Mouse (Mus musculus) lung, adult 10 weeks (tissue): ENCODE results near the gene A930033H14Rik. TPM values are rescaled to one million over a fixed set of nuclear protein-coding genes. Genes with fewer than 3 reads are reported as not detected.

Experiments
- polyA plus RNA-seq: library from polyadenylated mRNA; stranded (reverse); fragments of 350-450 nt; fragmentation: Illumina TruSeq; extraction: RNeasy Lipid Tissue Mini Kit (QIAGEN cat#74804); gene quantifications from one replicate; pipeline ENCODE4 v1.2.3, GENCODE M21; 2014; ENCODE audit warnings: low read depth, low replicate concordance; ENCODE audit not compliant: insufficient read depth

The A930033H14Rik gene
- 0.17 TPM for polyA plus RNA-seq

DNA sequence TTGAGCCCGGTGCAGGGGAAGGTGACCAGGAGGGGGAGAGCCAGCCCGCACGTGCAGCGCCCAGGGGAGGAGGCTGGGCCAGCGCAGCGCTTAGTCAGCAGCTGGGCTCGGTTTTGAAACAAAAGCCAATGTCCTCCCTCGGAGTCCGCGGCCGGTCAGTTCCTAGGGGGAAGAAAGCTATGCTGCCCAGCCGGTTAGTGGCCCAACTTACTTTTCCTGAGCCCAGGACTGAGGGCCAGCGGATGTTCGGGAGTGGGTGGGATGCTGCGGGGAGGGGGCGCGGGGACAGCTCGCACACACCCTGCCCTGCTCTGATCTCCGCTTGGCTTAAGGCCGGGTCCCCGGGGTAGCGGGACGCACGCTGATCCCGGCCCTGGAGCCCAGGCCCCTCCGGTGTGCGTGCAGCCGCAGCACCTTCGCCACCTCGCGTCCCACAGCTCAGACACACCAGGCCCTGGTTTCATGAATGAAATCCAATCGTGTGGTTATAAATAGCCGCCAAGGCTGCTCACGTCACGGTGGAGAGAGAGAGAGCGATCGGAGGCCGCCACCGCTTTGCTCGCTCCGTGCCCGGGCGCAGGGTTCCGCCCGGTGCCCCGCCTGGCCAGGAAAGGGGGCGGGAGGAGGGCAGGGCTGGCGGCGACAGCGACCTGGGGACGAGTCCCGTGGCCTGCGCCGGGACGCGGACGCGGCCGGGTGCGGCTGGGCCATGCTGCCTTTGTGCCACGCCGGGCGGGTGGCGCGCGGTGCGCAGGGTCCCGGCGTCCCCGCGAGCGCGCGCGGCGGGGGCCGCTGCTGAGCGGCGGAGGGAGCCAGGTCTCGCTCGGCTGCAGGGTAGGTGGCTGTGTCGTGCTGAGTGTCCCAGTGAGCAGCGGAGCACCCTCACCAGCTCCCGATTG, at the start of gene A930033H14Rik:
Gene A930033H14Rik, minus strand, starts transcription at position 557 of the 899 bp plus-strand sequence.

Other genes starting within 250 kb of the A930033H14Rik start
- gene Rhobtb1, start 61.7 kb downstream of the A930033H14Rik start, polyA plus RNA-seq, result 5.1 TPM
- 3.8 TPM for gene Cdk1, start 139.8 kb upstream of the A930033H14Rik start, polyA plus RNA-seq
- 8.9 TPM for gene Ank3, start 185.7 kb upstream of the A930033H14Rik start, polyA plus RNA-seq